Mouse (Mus musculus): ENCODE data around the gene Olfr1331.
"Not testable (repeated sequence)": the region's sequence is repeated elsewhere in the genome, so short reads cannot be mapped to it uniquely, and the experiment has no call there.

The Olfr1331 gene

GRCm38 (mm10) chr4:118864349-118864748 lies at the start of gene Olfr1331:
TSS of gene Olfr1331 (plus strand) at chr4:118864649.
- DNase-seq (ENCODE audit: extremely low spot score) = no peak

DNA sequence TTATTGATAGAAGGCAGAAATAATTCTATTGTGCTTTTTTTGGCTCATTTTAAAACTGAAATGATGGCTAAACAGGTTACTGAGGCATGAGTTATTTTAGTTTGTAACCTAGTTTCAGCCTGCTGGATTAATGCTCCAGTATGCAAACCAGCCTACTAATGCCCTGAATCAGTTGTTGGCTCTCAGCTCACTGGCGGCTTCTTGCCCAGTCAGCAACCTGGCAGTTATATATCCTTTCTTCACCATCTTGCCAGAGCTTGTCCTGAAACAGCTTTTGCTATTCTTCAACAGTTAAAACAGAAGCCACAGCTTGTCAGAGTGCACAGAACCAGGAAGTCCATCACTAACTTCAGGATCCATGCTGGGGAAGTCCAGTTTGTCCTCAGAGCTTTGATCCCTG lies 45.5 kb upstream of the Olfr1331 start:
- no peak for DNase-seq (ENCODE audit: extremely low spot score)

DNA sequence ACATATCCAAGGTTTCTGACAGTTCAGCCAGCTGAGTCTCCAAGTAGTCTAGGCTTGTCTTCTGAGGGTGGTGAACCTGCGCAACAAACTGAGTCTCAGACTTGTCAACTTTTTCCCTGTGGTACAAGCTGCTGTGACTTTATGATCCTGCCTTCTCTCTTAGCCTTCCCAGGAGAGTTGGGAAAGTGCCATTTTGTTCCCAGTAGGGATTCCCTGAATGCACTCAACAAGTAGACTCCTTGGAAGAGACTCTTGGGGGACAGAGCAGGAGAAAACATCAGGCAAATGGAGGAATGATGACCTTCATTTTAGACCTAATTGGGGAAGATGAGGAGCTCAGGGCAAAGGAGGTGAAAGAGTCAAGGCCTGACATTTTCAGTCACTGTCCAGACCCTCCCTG lies 28.3 kb upstream of the Olfr1331 start, which contains the start of gene Olfr1333:
Gene Olfr1333 (minus strand): TSS at position 101 of the 400 bp plus-strand sequence.
- DNase-seq (ENCODE audit: extremely low spot score) = no peak

DNA sequence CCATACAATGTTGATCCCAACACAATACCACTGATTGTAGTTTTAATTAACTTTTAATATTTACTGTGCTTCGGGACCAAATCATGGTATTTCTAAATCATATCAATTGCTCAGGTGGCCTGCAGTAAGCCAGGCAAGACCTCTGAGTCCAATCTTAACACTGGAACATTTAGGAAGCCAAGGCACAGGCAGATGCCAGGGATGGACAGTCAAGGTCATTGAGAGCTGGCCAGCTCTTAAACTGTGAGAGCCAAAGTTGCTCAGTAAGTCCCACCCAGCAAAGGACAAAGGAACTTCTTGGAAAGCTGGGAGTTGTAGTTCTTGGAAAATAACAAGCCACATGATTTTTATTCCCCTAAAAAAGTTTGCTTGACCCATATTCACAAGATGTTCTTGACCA lies 2.7 kb upstream of the Olfr1331 start:
- no peak for DNase-seq (ENCODE audit: extremely low spot score)

GRCm38 (mm10) chr4:118862704-118863103 lies 1.7 kb upstream of the Olfr1331 start:
- DNase-seq (ENCODE audit: extremely low spot score) = no peak

DNA sequence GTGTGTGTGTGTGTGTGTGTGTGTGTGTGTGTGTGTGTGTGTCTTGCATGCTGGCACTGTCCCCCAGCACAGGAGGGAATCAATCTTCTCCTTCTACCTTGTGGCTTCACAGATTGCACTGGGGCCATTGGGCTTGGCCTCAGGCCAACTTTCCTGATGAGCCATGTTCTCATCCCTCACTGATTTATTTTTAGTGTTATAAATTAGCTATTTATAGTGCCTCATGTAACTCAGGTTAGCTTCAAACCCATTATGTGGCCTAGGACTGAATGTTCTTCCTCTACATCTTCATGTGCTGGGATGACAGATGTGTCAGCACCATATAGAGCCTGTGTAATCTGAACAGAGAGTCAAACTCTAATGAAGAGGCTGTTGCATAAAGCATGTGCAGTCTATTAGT lies 3.1 kb downstream of the Olfr1331 start:
- no peak for DNase-seq (ENCODE audit: extremely low spot score)

GRCm38 (mm10) chr4:118888297-118888696 lies 23.8 kb downstream of the Olfr1331 start, which contains the start of gene Olfr1330:
TSS of gene Olfr1330 (plus strand) at chr4:118888597.
- no peak for DNase-seq (ENCODE audit: extremely low spot score)

DNA sequence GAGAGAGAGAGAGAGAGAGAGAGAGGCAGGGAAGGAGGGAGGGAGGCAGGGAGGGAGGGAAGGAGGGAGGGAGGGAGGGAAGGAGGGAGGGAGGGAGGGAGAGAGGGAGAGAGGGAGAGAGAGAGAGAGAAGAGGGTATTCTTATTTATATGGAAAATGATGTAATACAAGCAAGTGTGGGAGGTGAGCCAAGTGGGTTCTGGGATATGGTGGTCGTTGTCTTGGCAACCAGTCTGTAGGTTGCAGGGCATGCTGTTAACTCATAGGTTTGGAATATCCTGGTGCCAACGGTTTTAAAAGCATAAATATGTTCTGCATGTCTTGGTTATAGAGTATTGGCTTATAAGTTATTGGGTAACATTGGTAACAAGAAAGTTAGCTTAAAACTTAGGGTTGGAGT lies 37.5 kb downstream of the Olfr1331 start:
- no peak for DNase-seq (ENCODE audit: extremely low spot score)

DNA sequence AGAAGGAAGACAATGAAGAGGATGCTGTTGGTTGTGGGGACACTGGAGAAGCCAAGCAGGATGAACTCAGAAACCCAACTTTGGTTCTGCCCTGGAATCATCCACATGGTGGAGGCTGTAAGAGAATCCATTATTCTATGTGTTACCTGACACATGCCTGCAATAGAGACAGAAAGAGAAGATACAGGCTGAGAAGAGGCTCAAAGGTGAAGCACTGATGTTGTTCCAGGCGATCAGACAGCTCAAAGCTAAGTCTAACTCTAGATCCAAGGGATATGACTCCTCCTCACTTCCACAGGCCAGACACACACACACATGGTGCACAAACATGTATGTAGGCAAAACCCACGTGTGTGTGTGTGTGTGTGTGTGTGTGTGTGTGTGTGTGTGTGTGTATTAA lies 52.9 kb downstream of the Olfr1331 start, which contains the start of gene Olfr1329:
Gene Olfr1329 (minus strand): TSS at position 101 of the 400 bp plus-strand sequence.
- not testable (repeated sequence) for DNase-seq (ENCODE audit: extremely low spot score)

Data from embryo, embryonic 9.5 days (tissue).